Mouse (Mus musculus): ENCODE measurements around the gene Apbb1. TPM values are rescaled to one million over a fixed set of nuclear protein-coding genes. Genes with fewer than 3 reads are reported as not detected.

Gene Apbb1
- polyA plus RNA-seq, 1 experiment from 2014 or later: 300 TPM

DNA sequence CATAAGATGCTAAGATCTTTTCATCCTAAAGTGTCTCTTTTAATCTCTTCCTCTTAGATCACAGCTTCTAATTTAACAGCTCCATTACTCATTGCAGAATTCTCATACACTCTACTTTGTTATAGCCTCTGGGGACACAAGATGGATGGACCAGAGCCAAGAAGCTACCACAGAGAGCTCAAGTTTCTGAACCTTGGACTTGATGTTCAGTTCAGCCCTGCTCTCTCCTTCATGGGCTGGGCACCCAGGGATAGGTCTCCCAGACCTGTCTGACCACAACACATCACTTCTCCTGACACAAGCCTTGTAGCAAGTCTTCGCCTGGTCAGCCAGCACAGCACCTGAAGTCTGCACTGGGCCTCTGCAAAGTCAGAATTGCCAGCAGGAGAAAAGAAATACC, 32.9 kb upstream of the Apbb1 start:
- Histone ChIP-seq H3K27me3 (replicated peaks; ENCODE audit: control insufficient read depth, insufficient read depth, low read length) (no peaks in the 10 kb centered on the region), H3K27ac (ENCODE audit: low read length) (no peak overlapping the region), H3K4me3 (replicated peaks; ENCODE audit: low read length) (no peak overlapping the region), H3K4me1 (replicated peaks; ENCODE audit: control insufficient read depth, insufficient read depth, low read length) (no peaks in the 10 kb centered on the region), H3K36me3 (ENCODE audit: control insufficient read depth, insufficient read depth) (peaks cover 59% of the 10 kb centered on the region), H3K4me2 (ENCODE audit: low read length) (no peak overlapping the region), H3K9me3 (ENCODE audit: control insufficient read depth, low read length) (no peaks in the 10 kb centered on the region), H3K9ac (replicated peaks; ENCODE audit: low read depth, low read length) (no peak overlapping the region)
- WGBS: 89% methylated on average over 1 of the region's 1 CpGs
- no peak for ATAC-seq

DNA sequence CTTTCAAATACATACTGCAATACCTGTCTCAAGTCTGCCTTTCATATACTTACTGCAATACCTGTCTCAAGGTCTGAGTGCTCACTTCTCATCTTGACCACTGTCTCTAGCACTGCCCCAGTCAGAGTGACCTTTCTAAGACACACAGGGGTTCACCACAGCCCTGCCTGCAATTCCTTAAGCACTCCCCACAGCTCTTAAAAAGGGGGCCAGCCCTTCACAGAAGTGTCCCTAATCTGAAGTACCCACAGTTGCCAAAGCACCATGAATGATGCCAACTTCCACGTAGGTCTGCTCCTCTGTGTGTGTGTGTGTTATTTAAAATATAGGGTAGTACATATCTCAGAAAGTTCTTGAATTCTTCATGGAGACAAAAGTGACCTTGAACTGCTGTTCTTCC, 30.3 kb upstream of the Apbb1 start:
- no peak for ATAC-seq
- Histone ChIP-seq H3K4me3 (replicated peaks; ENCODE audit: low read length) (no peak overlapping the region), H3K36me3 (ENCODE audit: control insufficient read depth, insufficient read depth) (peaks cover 51% of the 10 kb centered on the region), H3K27me3 (replicated peaks; ENCODE audit: control insufficient read depth, insufficient read depth, low read length) (no peaks in the 10 kb centered on the region), H3K4me1 (replicated peaks; ENCODE audit: control insufficient read depth, insufficient read depth, low read length) (no peaks in the 10 kb centered on the region), H3K9ac (replicated peaks; ENCODE audit: low read depth, low read length) (no peak overlapping the region), H3K4me2 (ENCODE audit: low read length) (no peak overlapping the region), H3K27ac (ENCODE audit: low read length) (no peak overlapping the region), H3K9me3 (ENCODE audit: control insufficient read depth, low read length) (no peaks in the 10 kb centered on the region)
- 85% methylated on average over 1 of the region's 1 CpGs for WGBS

DNA sequence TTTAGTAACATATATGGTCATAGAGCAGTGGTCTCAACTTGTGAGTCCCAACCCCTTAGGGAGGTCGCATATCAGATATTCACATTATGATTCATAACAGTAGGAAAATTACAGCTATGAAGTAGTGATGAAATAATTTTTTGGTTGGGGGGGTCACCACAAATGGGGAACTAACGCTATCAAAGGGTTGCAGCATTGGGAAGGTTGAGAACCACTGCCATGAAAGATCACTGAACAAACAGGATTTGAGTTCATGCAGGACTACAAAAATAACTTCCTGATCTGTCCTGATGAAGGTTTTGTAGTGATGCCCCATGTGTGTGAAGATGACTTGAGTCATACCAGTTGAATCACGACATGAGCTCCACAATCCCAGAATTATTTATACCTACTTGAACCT, 27.0 kb upstream of the Apbb1 start:
- H3K27ac ChIP-seq (ENCODE audit: low read length): no peak overlapping the region
- H3K36me3 ChIP-seq (ENCODE audit: control insufficient read depth, insufficient read depth): peaks cover 35% of the 10 kb centered on the region
- ATAC-seq: no peak
- whole genome bisulfite sequencing: 87% methylated on average over 3 of the region's 3 CpGs
- H3K4me3 ChIP-seq (replicated peaks; ENCODE audit: low read length): no peak overlapping the region
- no peaks in the 10 kb centered on the region for H3K9me3 ChIP-seq (ENCODE audit: control insufficient read depth, low read length)
- no peaks in the 10 kb centered on the region for H3K4me1 ChIP-seq (replicated peaks; ENCODE audit: control insufficient read depth, insufficient read depth, low read length)
- no peak overlapping the region for H3K4me2 ChIP-seq (ENCODE audit: low read length)
- no peaks in the 10 kb centered on the region for H3K27me3 ChIP-seq (replicated peaks; ENCODE audit: control insufficient read depth, insufficient read depth, low read length)
- no peak overlapping the region for H3K9ac ChIP-seq (replicated peaks; ENCODE audit: low read depth, low read length)

DNA sequence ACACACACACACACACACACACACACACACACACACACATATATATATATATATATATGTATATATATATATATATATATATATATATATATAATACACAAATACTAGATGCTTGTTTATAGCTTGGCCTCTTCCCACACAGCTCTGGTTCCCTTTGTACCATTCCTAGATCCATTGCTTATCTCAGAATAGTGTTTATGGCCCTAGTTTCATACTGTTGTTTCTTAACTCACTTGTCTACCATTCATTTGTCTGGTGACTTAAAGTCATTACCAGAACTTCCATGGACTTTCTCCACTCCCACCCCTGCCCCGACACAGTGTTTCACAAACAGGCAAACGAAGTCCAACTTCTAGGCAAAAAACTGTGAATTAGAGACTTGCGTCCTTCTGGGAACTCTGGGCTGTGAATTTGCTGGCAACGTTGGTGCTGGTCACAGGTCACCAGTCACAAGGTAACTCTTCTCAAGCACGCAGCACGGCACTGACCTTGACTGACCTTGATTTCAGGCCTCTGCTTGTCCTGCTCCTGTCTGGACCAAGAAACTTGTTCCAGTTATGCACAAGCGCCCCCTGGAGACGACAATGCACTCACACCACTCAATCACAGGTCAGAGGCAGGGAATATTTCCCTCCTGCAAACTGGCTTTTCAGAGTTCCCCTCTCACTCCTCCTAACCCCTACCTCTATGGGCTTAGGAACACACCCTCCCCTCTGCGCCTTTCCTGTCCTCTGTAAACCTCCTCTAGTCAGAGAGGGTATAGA, 21.6 kb upstream of the Apbb1 start:
- Histone ChIP-seq H3K9ac (replicated peaks; ENCODE audit: low read depth, low read length) (no peak overlapping the region), H3K4me3 (replicated peaks; ENCODE audit: low read length) (no peak overlapping the region), H3K36me3 (ENCODE audit: control insufficient read depth, insufficient read depth) (no peaks in the 10 kb centered on the region), H3K4me2 (ENCODE audit: low read length) (no peak overlapping the region), H3K9me3 (ENCODE audit: control insufficient read depth, low read length) (no peaks in the 10 kb centered on the region), H3K27ac (ENCODE audit: low read length) (no peak overlapping the region), H3K4me1 (replicated peaks; ENCODE audit: control insufficient read depth, insufficient read depth, low read length) (no peaks in the 10 kb centered on the region), H3K27me3 (replicated peaks; ENCODE audit: control insufficient read depth, insufficient read depth, low read length) (no peaks in the 10 kb centered on the region)
- peak; percentile 54; the same call in 1 of the 2 replicates for ATAC-seq
- WGBS: 38% methylated on average over 9 of the region's 9 CpGs

DNA sequence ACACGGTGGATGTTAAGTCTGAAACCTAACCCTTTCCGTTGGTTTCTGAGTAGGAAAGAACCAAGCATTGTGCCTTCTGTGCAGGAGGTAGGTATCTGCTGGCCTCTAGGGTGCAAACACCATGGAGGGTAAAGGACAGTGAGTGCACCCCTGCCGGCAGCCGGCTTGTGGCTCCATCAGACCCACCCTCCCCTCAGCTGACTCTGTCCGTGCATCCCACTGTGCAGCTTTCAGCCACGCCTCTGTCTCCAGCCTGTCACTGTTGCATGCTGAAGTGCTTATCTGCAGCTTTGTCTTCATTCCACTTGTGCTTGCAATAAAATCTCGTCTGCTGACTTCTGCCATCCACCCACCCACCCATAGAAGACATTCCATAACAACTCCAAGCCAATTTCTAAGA, 8.6 kb upstream of the Apbb1 start:
- H3K9ac ChIP-seq (replicated peaks; ENCODE audit: low read depth, low read length): no peak overlapping the region
- no peak overlapping the region for H3K4me2 ChIP-seq (ENCODE audit: low read length)
- H3K9me3 ChIP-seq (ENCODE audit: control insufficient read depth, low read length): no peaks in the 10 kb centered on the region
- H3K36me3 ChIP-seq (ENCODE audit: control insufficient read depth, insufficient read depth): no peaks in the 10 kb centered on the region
- no peak overlapping the region for H3K4me3 ChIP-seq (replicated peaks; ENCODE audit: low read length)
- H3K27ac ChIP-seq (ENCODE audit: low read length): no peak overlapping the region
- no peaks in the 10 kb centered on the region for H3K27me3 ChIP-seq (replicated peaks; ENCODE audit: control insufficient read depth, insufficient read depth, low read length)
- no peak for ATAC-seq
- 18% methylated on average over 7 of the region's 7 CpGs for WGBS
- H3K4me1 ChIP-seq (replicated peaks; ENCODE audit: control insufficient read depth, insufficient read depth, low read length): no peaks in the 10 kb centered on the region

DNA sequence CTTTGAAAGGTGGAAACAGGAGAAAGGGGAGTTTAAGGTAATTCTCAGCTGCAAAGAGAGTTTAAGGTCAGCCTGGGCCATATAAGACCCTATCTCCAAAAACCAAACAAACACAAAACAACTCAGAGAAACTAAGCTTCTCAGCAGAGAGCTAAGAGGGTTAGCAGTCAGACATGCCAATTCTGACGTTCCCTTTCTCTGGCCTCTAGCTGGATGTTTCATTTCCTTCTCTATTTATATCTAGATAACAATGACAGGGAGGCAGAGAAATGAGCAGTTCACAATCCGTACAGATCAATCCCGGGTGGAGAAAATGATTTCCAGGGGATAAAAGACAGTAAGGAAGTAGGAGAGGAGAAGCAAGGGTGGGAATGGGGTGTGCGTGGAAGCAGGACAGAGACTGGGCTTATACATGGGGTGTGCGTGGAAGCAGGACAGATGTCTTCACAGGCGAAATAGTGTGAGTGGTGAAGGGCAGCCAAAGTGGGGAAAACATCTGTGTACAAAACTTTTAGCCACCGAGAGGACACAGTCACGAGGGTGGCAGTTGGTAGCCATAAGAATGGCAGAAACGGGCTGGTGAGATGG, 7.0 kb upstream of the Apbb1 start:
- Histone ChIP-seq H3K4me1 (replicated peaks; ENCODE audit: control insufficient read depth, insufficient read depth, low read length) (no peaks in the 10 kb centered on the region), H3K36me3 (ENCODE audit: control insufficient read depth, insufficient read depth) (no peaks in the 10 kb centered on the region), H3K27ac (ENCODE audit: low read length) (no peak overlapping the region), H3K27me3 (replicated peaks; ENCODE audit: control insufficient read depth, insufficient read depth, low read length) (no peaks in the 10 kb centered on the region), H3K4me3 (replicated peaks; ENCODE audit: low read length) (no peak overlapping the region), H3K4me2 (ENCODE audit: low read length) (no peak overlapping the region), H3K9me3 (ENCODE audit: control insufficient read depth, low read length) (no peaks in the 10 kb centered on the region), H3K9ac (replicated peaks; ENCODE audit: low read depth, low read length) (no peak overlapping the region)
- ATAC-seq: no peak
- 67% methylated on average over 9 of the region's 9 CpGs for WGBS

DNA sequence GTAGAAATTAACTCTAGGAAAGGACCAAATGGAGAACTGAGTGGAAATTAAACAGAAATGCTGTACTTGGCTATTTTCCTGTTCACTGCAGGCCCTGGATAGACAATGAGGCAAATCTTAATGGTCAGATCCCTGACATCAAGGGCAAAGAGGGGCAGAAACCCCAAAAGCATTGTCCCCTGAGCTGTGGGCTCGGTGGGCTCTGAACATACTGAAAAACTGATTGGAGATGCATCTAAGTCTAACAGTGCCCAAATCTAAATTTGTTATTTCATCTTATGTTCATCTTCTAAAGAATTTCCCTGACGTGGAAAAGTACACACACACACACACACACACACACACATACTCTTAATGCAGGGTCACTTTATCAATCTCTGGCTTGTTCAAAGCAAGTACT, 506 bp upstream of the Apbb1 start:
- Histone ChIP-seq H3K9me3 (ENCODE audit: control insufficient read depth, low read length) (no peaks in the 10 kb centered on the region), H3K36me3 (ENCODE audit: control insufficient read depth, insufficient read depth) (no peaks in the 10 kb centered on the region), H3K4me1 (replicated peaks; ENCODE audit: control insufficient read depth, insufficient read depth, low read length) (peaks cover 27% of the 10 kb centered on the region), H3K9ac (replicated peaks; ENCODE audit: low read depth, low read length) (peak overlapping the region; percentile 88), H3K27me3 (replicated peaks; ENCODE audit: control insufficient read depth, insufficient read depth, low read length) (no peaks in the 10 kb centered on the region), H3K4me2 (ENCODE audit: low read length) (peak overlapping the region; percentile 80), H3K4me3 (replicated peaks; ENCODE audit: low read length) (peak overlapping the region; percentile 78), H3K27ac (ENCODE audit: low read length) (peak overlapping the region; percentile 96; the same call in 1 of the 2 replicates)
- WGBS: 70% methylated on average over 2 of the region's 2 CpGs
- ATAC-seq: no peak

DNA sequence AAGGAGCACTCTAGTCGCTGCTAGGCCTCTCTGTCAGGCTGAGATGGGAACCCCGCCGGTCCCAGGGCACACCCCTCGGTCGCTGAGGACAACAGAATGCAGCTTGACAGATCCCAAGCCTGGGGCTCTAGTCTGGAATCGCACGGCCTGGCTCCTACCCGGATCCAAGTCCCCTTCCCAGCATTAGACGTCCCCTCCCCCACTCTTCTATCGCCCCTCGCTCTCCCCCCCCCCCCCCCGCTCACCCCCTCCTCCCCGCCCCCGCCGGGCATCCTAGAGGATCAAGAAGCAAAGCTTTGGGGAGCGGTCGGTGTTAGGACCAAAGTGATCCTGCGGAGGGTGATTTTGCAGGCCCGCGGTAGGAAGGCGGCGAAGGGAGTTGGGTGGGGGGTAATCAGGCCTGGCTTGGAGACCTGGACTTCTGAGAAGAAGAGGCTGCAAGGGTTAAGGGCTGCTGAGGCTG, 795 bp downstream of the Apbb1 start:
- peak overlapping the region; percentile 88 for H3K9ac ChIP-seq (replicated peaks; ENCODE audit: low read depth, low read length)
- H3K9me3 ChIP-seq (ENCODE audit: control insufficient read depth, low read length): no peaks in the 10 kb centered on the region
- under 1% methylated on average over 17 of the region's 22 CpGs for WGBS
- H3K36me3 ChIP-seq (ENCODE audit: control insufficient read depth, insufficient read depth): no peaks in the 10 kb centered on the region
- H3K27me3 ChIP-seq (replicated peaks; ENCODE audit: control insufficient read depth, insufficient read depth, low read length): no peaks in the 10 kb centered on the region
- peak overlapping the region; percentile 78 for H3K4me3 ChIP-seq (replicated peaks; ENCODE audit: low read length)
- peak overlapping the region; percentile 80 for H3K4me2 ChIP-seq (ENCODE audit: low read length)
- peak; percentile 62 for ATAC-seq
- H3K27ac ChIP-seq (ENCODE audit: low read length): peak overlapping the region; percentile 96
- H3K4me1 ChIP-seq (replicated peaks; ENCODE audit: control insufficient read depth, insufficient read depth, low read length): peaks cover 38% of the 10 kb centered on the region

DNA sequence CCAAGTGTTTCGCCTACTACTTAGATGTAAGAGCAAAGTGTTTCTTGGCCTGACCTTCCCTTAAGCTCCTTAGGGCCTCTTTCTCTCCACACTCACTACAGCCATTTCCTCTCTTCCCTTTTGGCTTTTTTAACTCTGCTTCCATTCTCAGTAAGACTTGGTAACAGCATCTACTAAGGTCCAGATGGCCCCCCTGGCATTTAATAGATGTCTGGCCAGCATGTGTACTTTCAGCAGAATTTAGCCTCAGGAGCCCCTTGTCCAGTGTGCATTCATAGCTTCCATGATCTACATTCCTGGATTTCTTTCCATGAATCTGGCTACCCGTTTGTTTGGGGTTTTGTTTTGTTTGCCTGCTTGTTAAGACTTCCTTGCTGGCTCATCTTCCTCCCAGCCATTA, 3.0 kb downstream of the Apbb1 start:
- Histone ChIP-seq H3K36me3 (ENCODE audit: control insufficient read depth, insufficient read depth) (peaks cover 2% of the 10 kb centered on the region; the same call in 1 of the 2 replicates), H3K4me2 (ENCODE audit: low read length) (no peak overlapping the region), H3K4me3 (replicated peaks; ENCODE audit: low read length) (no peak overlapping the region), H3K9ac (replicated peaks; ENCODE audit: low read depth, low read length) (no peak overlapping the region), H3K27ac (ENCODE audit: low read length) (no peak overlapping the region), H3K27me3 (replicated peaks; ENCODE audit: control insufficient read depth, insufficient read depth, low read length) (no peaks in the 10 kb centered on the region), H3K4me1 (replicated peaks; ENCODE audit: control insufficient read depth, insufficient read depth, low read length) (peaks cover 38% of the 10 kb centered on the region), H3K9me3 (ENCODE audit: control insufficient read depth, low read length) (no peaks in the 10 kb centered on the region)
- 84% methylated on average over 2 of the region's 2 CpGs for WGBS
- no peak for ATAC-seq
